Mouse (Mus musculus) brain, adult 2 months (tissue): ENCODE measurements at regions not wholly inside any gene's neighbourhood (a gene's known extent, or its start where the extent isn't known, plus 50 kb on each side); places are given as distances from the start of the nearest gene placed in this dataset.
"Not testable (repeated sequence)": the region's sequence is repeated elsewhere in the genome, so short reads cannot be mapped to it uniquely, and the experiment has no call there.

ENCODE experiments used
- DNase-seq: peaks from one replicate; pipeline ENCODE4 v3.0.0; 2011; ENCODE audit warnings: low read depth, low spot score

DNA sequence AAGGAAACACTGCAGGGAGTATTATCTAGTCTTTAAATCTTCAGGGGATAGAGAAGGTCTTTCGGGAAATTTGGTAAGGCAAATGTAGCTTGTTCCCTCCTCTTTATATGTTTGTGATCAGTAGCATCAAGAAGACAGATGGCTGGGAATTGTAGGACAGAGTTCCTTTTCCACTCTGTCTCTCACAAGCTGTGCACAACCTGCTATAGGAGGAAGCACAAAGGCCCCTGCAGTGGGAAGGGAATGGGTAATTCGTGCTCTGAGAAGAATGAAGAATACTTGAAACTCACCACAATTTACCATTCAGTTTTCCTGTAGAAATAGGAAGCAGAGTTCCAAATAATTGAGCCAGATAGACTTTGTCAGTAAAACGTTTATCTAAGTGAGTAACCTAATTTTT lies 1007.2 kb downstream of the Epha7 start:
- peak; percentile 8 for DNase-seq

DNA sequence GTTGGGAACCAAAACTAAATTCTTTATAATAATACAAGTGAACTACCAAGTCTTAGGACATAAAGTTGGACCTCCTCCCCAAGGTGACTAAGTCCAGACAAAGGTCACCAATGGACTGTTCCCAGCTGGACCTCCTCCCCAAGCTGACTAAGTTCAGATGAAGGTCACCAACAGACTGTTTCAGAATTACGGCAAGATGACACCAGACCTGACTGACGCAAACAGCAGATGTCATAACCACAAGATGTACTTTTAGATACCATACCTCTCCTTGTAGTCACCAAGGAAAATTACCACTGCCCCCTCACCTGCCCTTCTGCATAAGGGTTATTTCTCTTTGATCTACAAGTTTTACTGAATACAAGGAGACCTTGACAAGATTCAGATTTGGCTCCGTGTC lies 1017.8 kb downstream of the Epha7 start:
- DNase-seq = not testable (repeated sequence)

DNA sequence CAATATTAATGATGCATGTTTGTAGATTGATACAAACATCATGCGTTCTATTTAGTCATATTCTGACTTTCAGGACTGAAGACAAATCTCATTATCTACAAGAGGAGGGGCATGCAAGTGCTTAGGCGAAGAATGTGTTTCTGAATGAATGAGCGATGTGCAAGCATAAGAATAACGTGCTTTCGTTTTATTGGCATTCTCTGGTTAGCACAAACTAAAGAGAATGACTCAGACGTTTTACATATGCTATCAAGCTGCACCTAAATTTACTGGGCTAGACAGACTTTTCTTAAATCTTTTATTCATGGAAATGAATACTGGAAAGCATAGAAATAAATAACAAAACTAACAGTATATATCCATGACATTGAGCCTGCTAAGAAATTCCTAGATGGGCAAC lies 1019.8 kb downstream of the Epha7 start:
- DNase-seq = peak; percentile 9

DNA sequence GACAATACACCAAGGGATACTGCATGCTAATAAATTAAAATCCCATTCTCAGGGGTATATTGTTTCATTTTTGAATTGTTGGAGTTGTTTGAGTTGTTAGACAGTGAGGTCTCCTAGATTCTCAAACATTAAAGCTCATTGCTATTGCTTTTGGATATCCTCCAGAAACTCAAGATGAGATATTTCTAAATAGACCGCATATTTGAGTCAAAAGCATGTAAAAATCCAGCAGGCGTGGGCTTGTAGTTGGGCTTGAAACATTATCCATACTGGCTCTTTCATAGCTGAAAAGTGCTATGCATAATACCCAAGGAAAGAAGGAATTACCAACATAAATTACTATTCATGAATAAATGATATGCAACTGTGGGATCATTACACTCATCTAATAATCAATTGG lies 1043.7 kb downstream of the Epha7 start:
- peak; percentile 2 for DNase-seq
